Mouse (Mus musculus) olfactory bulb, adult 2 months (tissue): Measurements from ENCODE around the gene Fam168a.

Source experiments
- CTCF ChIP-seq: fragments of 200-500 bp; IDR thresholded peaks from 2 replicates; pipeline ENCODE4 v1.5.1; 2012; ENCODE audit warnings: low read depth, mild to moderate bottlenecking, low read length, moderate library complexity; ENCODE audit not compliant: insufficient read depth
- POLR2A ChIP-seq: fragments of 200-500 bp; IDR thresholded peaks from 2 replicates; pipeline ENCODE4 v1.6.1; 2012; ENCODE audit warnings: mild to moderate bottlenecking, low read depth, low read length, moderate library complexity; ENCODE audit not compliant: insufficient read depth

DNA sequence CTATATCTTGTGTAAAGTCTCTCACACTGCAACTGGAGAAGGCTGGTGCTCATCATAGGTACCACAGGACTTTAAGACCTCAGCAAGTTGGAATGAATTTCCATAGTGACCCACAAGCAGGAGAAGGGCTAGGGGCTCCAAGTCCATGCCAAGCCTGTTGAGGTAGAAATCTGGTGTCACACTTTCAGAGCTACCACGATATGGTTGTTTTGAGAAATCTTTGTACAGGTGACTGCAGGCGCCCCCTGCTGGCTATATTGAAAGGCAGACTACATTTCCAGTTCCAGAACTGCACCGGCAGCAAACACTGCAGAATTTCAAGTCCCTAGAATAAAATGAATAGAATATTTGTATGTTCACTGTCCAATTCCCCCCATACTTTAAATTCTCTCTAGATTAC, 160.2 kb downstream of the Fam168a start:
- no peak for TF ChIP-seq POLR2A
- no peak for TF ChIP-seq CTCF
